Mouse (Mus musculus) megakaryocyte, embryonic 14.5 days (primary cell): ENCODE data around the gene Cops2.

ENCODE experiments used
- FLI1 ChIP-seq: IDR thresholded peaks from 2 replicates; pipeline ENCODE4 v1.6.1; 2012; ENCODE audit warnings: low read length, inconsistent platforms, mixed read lengths
- GATA1 ChIP-seq: IDR thresholded peaks from 3 replicates; pipeline ENCODE4 v1.6.1; 2012; ENCODE audit warnings: mixed read lengths, low read length, inconsistent platforms, borderline replicate concordance

- no peak for TF ChIP-seq GATA1
- no peak for TF ChIP-seq FLI1
Measured at GRCm38 (mm10) chr2:125870159-125870558, 11.2 kb upstream of the Cops2 start.
